Mouse (Mus musculus): ENCODE results near the gene Plin5. TPM values are rescaled to one million over a fixed set of nuclear protein-coding genes. Genes with fewer than 3 reads are reported as not detected.
"Not testable (repeated sequence)": the region's sequence is repeated elsewhere in the genome, so short reads cannot be mapped to it uniquely, and the experiment has no call there.

Plin5 gene
- polyA plus RNA-seq, 1 experiment from 2014 or later = 1.2 TPM

DNA sequence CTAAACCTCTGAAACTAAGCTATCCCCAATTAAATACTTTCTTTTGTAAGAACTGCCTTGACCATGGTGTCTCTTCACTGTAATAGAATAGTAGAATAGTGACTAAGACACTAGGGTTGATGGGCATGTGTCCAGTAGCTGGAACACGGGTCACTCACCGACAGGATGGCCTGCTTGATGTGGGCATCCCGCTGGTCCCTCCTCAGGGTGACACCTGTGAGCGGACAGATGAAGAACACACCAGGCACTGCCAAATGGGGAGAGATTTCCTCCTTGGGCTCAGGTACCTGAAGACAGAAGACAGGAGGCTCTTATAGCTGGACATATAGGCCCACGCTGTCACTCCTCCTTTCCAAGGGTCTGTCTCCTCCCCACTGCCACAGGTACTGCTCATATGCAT is 45.2 kb downstream of the Plin5 start:
- Histone ChIP-seq H3K27me3 (ENCODE audit: control insufficient read depth, insufficient read depth, low read length) (no peaks in the 10 kb centered on the region), H3K4me2 (ENCODE audit: low read depth, low read length) (no peak overlapping the region), H3K36me3 (ENCODE audit: control insufficient read depth, insufficient read depth, low read length) (peaks cover 20% of the 10 kb centered on the region), H3K27ac (ENCODE audit: low read length) (no peak overlapping the region), H3K4me3 (replicated peaks; ENCODE audit: low read length) (no peak overlapping the region), H3K9me3 (replicated peaks; ENCODE audit: control insufficient read depth, low read length) (no peaks in the 10 kb centered on the region), H3K4me1 (ENCODE audit: control insufficient read depth, insufficient read depth, low read length) (peaks cover 14% of the 10 kb centered on the region; the same call in 1 of the 2 replicates), H3K9ac (ENCODE audit: low read length) (no peak overlapping the region)
- 97% methylated on average over 5 of the region's 5 CpGs for WGBS
- ATAC-seq (ENCODE audit: insufficient read depth, low FRiP score) = no peak

DNA sequence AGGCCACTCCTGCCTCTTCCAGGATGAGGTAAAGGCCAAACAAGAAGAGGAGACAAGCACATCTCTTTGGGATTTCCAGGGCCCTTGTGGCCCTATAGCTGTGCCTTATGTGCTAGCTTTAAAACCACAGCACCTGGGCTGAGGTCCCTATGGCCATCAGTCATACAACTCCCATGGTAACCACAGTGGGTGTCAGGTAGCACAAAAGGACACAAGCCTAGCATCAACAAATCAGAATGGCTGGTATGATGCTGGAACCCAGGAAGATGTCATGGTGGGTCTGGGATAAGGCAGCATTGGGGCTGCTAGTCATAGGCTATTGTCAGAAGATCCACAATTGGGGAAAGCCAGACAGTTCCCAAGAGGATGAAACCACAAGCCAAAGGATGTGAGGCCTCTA is 46.3 kb downstream of the Plin5 start:
- no peak overlapping the region for H3K27ac ChIP-seq (ENCODE audit: low read length)
- no peak overlapping the region for H3K4me3 ChIP-seq (replicated peaks; ENCODE audit: low read length)
- no peak overlapping the region for H3K9ac ChIP-seq (ENCODE audit: low read length)
- H3K9me3 ChIP-seq (replicated peaks; ENCODE audit: control insufficient read depth, low read length) = no peaks in the 10 kb centered on the region
- H3K36me3 ChIP-seq (ENCODE audit: control insufficient read depth, insufficient read depth, low read length) = peaks cover 24% of the 10 kb centered on the region
- ATAC-seq (ENCODE audit: insufficient read depth, low FRiP score) = no peak
- no peaks in the 10 kb centered on the region for H3K27me3 ChIP-seq (ENCODE audit: control insufficient read depth, insufficient read depth, low read length)
- peaks cover 14% of the 10 kb centered on the region; the same call in 1 of the 2 replicates for H3K4me1 ChIP-seq (ENCODE audit: control insufficient read depth, insufficient read depth, low read length)
- no peak overlapping the region for H3K4me2 ChIP-seq (ENCODE audit: low read depth, low read length)

DNA sequence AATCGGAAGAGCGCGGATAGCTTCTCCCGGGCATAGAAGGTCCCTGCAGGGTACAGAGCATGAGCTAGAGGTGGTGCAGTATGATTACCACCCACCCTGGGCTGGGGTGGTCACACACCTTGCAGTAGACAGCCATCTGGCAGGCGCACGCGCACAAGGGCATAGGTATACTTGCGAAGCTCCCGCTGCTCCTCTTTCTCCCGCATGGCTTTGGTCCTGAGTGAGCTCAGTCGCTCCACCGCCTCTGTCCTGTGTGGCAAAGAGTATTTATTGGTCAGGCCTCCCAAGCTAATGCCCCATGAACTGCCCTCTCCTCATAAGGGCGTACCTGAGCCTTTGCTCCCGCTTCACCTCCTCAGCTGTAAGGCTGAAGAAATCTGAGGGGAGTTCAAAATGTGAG is 48.3 kb downstream of the Plin5 start:
- no peak overlapping the region for H3K4me3 ChIP-seq (replicated peaks; ENCODE audit: low read length)
- H3K36me3 ChIP-seq (ENCODE audit: control insufficient read depth, insufficient read depth, low read length) = peaks cover 38% of the 10 kb centered on the region
- no peak overlapping the region for H3K27ac ChIP-seq (ENCODE audit: low read length)
- H3K27me3 ChIP-seq (ENCODE audit: control insufficient read depth, insufficient read depth, low read length) = no peaks in the 10 kb centered on the region
- ATAC-seq (ENCODE audit: insufficient read depth, low FRiP score) = no peak
- no peak overlapping the region for H3K9ac ChIP-seq (ENCODE audit: low read length)
- H3K4me2 ChIP-seq (ENCODE audit: low read depth, low read length) = no peak overlapping the region
- H3K9me3 ChIP-seq (replicated peaks; ENCODE audit: control insufficient read depth, low read length) = no peaks in the 10 kb centered on the region
- WGBS = 92% methylated on average over 14 of the region's 14 CpGs
- H3K4me1 ChIP-seq (ENCODE audit: control insufficient read depth, insufficient read depth, low read length) = peaks cover 7% of the 10 kb centered on the region; the same call in 1 of the 2 replicates

DNA sequence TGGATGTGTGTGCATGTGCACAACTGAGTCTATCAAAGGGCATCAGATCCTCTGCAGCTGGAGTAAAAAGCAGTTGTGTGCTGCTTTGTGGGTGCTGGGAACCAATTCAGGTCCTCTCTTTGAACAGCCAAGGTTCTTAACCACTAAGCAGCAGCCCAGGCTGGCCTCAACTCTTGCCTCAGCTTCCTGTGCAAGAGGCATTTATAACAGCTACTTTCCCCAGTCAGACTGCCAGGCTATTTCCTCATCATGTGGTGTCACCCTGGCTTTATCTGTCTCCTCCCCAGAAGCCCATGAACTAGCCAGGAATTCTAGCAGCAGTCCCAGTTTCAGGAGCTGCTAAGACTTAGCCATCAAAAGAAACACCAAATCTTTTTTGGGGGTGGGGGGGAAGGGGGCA is 50.9 kb downstream of the Plin5 start:
- Histone ChIP-seq H3K9me3 (replicated peaks; ENCODE audit: control insufficient read depth, low read length) (no peaks in the 10 kb centered on the region), H3K4me2 (ENCODE audit: low read depth, low read length) (no peak overlapping the region), H3K4me1 (ENCODE audit: control insufficient read depth, insufficient read depth, low read length) (no peaks in the 10 kb centered on the region), H3K27me3 (ENCODE audit: control insufficient read depth, insufficient read depth, low read length) (no peaks in the 10 kb centered on the region), H3K9ac (ENCODE audit: low read length) (no peak overlapping the region), H3K36me3 (ENCODE audit: control insufficient read depth, insufficient read depth, low read length) (peaks cover 55% of the 10 kb centered on the region), H3K27ac (ENCODE audit: low read length) (no peak overlapping the region), H3K4me3 (replicated peaks; ENCODE audit: low read length) (no peak overlapping the region)
- ATAC-seq (ENCODE audit: insufficient read depth, low FRiP score) = no peak

DNA sequence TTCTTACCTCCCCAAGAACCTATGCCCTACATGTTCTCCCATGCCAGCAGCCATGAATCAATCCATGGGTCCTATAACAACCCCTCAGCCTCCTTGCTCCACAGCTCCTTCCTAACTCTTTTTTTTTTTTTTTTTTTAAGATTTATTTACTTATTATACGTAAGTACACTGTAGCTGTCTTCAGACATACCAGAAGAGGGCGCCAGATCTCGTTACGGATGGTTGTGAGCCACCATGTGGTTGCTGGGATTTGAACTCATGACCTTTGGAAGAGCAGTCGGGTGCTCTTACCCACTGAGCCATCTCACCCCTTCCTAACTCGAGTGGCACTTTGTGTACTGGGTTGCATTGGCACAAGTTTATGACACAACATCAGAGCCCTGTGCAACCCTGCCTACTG is 51.7 kb downstream of the Plin5 start:
- H3K4me2 ChIP-seq (ENCODE audit: low read depth, low read length); H3K27ac ChIP-seq (ENCODE audit: low read length); H3K27me3 ChIP-seq (ENCODE audit: control insufficient read depth, insufficient read depth, low read length); H3K4me3 ChIP-seq (replicated peaks; ENCODE audit: low read length); H3K4me1 ChIP-seq (ENCODE audit: control insufficient read depth, insufficient read depth, low read length); ATAC-seq (ENCODE audit: insufficient read depth, low FRiP score); H3K9me3 ChIP-seq (replicated peaks; ENCODE audit: control insufficient read depth, low read length); H3K9ac ChIP-seq (ENCODE audit: low read length): not testable (repeated sequence)
- 83% methylated on average over 6 of the region's 6 CpGs for WGBS
- peaks cover 62% of the 10 kb centered on the region for H3K36me3 ChIP-seq (ENCODE audit: control insufficient read depth, insufficient read depth, low read length)

DNA sequence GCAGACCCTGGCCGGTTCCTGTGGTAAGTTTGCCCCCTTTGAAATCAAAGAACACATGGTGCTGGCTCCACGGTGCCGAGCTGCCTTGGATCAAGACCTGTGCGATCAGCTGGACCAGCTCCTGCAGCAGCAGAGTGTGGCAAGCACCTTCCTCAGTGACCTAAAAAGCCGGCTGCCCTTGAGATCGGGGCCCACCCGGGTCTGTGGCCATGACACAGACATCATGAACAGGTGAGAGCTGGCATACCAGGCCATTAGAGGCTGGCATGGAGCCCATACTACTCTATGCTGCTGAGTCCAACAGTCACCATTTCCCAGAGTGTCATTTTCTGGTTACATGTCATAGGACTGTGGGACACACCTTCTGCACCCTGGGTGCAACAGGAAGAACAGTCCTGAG is 55.3 kb downstream of the Plin5 start:
- Histone ChIP-seq H3K4me3 (replicated peaks; ENCODE audit: low read length) (no peak overlapping the region), H3K9ac (ENCODE audit: low read length) (no peak overlapping the region), H3K36me3 (ENCODE audit: control insufficient read depth, insufficient read depth, low read length) (peaks cover 52% of the 10 kb centered on the region), H3K27me3 (ENCODE audit: control insufficient read depth, insufficient read depth, low read length) (no peaks in the 10 kb centered on the region), H3K9me3 (replicated peaks; ENCODE audit: control insufficient read depth, low read length) (no peaks in the 10 kb centered on the region), H3K4me2 (ENCODE audit: low read depth, low read length) (no peak overlapping the region), H3K4me1 (ENCODE audit: control insufficient read depth, insufficient read depth, low read length) (no peaks in the 10 kb centered on the region), H3K27ac (ENCODE audit: low read length) (no peak overlapping the region)
- WGBS = 92% methylated on average over 7 of the region's 7 CpGs
- no peak for ATAC-seq (ENCODE audit: insufficient read depth, low FRiP score)

Other genes with a start within 250 kb of the Plin5 start
- gene Zfp119a, start 238.7 kb downstream of the Plin5 start, polyA plus RNA-seq (2015; fragmentation: Nextera tagmentation; extraction: Ambion mirVana) = 9.0 and 10.7 TPM in 2 replicates
- gene Zfp959, start 225.5 kb downstream of the Plin5 start, polyA plus RNA-seq (2015; fragmentation: Nextera tagmentation; extraction: Ambion mirVana) = 12.6 and 13.2 TPM in 2 replicates
- 6.0 and 6.2 TPM in 2 replicates for gene Zfp119b, start 168.1 kb downstream of the Plin5 start, polyA plus RNA-seq (2015; fragmentation: Nextera tagmentation; extraction: Ambion mirVana)
- gene Ebi3, start 165.0 kb downstream of the Plin5 start, polyA plus RNA-seq (2015; fragmentation: Nextera tagmentation; extraction: Ambion mirVana) = 4.0 and 4.7 TPM in 2 replicates
- gene Yju2, start 158.5 kb downstream of the Plin5 start, polyA plus RNA-seq (2015; fragmentation: Nextera tagmentation; extraction: Ambion mirVana) = 21.6 and 24.3 TPM in 2 replicates
- gene Shd, start 147.1 kb downstream of the Plin5 start, polyA plus RNA-seq (2015; fragmentation: Nextera tagmentation; extraction: Ambion mirVana) = 8.1 and 8.6 TPM in 2 replicates
- 9.9 and 13.9 TPM in 2 replicates for gene Fsd1, start 131.1 kb downstream of the Plin5 start, polyA plus RNA-seq (2015; fragmentation: Nextera tagmentation; extraction: Ambion mirVana)
- gene Stap2, start 112.0 kb downstream of the Plin5 start, polyA plus RNA-seq (2015; fragmentation: Nextera tagmentation; extraction: Ambion mirVana) = 41.2 and 53.7 TPM in 2 replicates
- 52.0 and 60.7 TPM in 2 replicates for gene Mpnd, start 111.9 kb downstream of the Plin5 start, polyA plus RNA-seq (2015; fragmentation: Nextera tagmentation; extraction: Ambion mirVana)
- gene Sh3gl1, start 81.0 kb downstream of the Plin5 start, polyA plus RNA-seq (2015; fragmentation: Nextera tagmentation; extraction: Ambion mirVana) = 145 and 154 TPM in 2 replicates
- 16.3 and 17.8 TPM in 2 replicates for gene Chaf1a, start 77.2 kb downstream of the Plin5 start, polyA plus RNA-seq (2015; fragmentation: Nextera tagmentation; extraction: Ambion mirVana)
- gene Ubxn6, start 42.6 kb downstream of the Plin5 start, polyA plus RNA-seq (2015; fragmentation: Nextera tagmentation; extraction: Ambion mirVana) = 39.4 and 42.1 TPM in 2 replicates
- gene Hdgfl2, start 38.0 kb downstream of the Plin5 start, polyA plus RNA-seq (2015; fragmentation: Nextera tagmentation; extraction: Ambion mirVana) = 77.3 and 80.1 TPM in 2 replicates
- gene Plin4, start 7.8 kb downstream of the Plin5 start, polyA plus RNA-seq (2015; fragmentation: Nextera tagmentation; extraction: Ambion mirVana) = 0.80 and 0.90 TPM in 2 replicates
- gene Lrg1, start 4.4 kb upstream of the Plin5 start, polyA plus RNA-seq (2015; fragmentation: Nextera tagmentation; extraction: Ambion mirVana) = 1.3 and 1.4 TPM in 2 replicates
- gene Sema6b, start 22.7 kb upstream of the Plin5 start, polyA plus RNA-seq (2015; fragmentation: Nextera tagmentation; extraction: Ambion mirVana) = 0.50 and 0.71 TPM in 2 replicates
- gene Tnfaip8l1, start 44.9 kb upstream of the Plin5 start, polyA plus RNA-seq (2015; fragmentation: Nextera tagmentation; extraction: Ambion mirVana) = 11.9 and 14.3 TPM in 2 replicates
- 106 and 116 TPM in 2 replicates for gene Mydgf, start 66.3 kb upstream of the Plin5 start, polyA plus RNA-seq (2015; fragmentation: Nextera tagmentation; extraction: Ambion mirVana)
- 32.6 and 37.4 TPM in 2 replicates for gene Dpp9, start 101.3 kb upstream of the Plin5 start, polyA plus RNA-seq (2015; fragmentation: Nextera tagmentation; extraction: Ambion mirVana)
- gene Fem1a, start 139.2 kb upstream of the Plin5 start, polyA plus RNA-seq (2015; fragmentation: Nextera tagmentation; extraction: Ambion mirVana) = 12.3 and 12.9 TPM in 2 replicates
- gene Ticam1, start 159.2 kb upstream of the Plin5 start, polyA plus RNA-seq (2015; fragmentation: Nextera tagmentation; extraction: Ambion mirVana) = 7.6 and 9.6 TPM in 2 replicates
- gene Plin3, start 175.3 kb upstream of the Plin5 start, polyA plus RNA-seq (2015; fragmentation: Nextera tagmentation; extraction: Ambion mirVana) = 103 and 123 TPM in 2 replicates
- not detected in 2 replicates for gene Arrdc5, start 182.7 kb upstream of the Plin5 start, polyA plus RNA-seq (2015; fragmentation: Nextera tagmentation; extraction: Ambion mirVana)
- gene Uhrf1, start 185.7 kb upstream of the Plin5 start, polyA plus RNA-seq (2015; fragmentation: Nextera tagmentation; extraction: Ambion mirVana) = 90.4 and 92.2 TPM in 2 replicates
- 23.5 and 24.2 TPM in 2 replicates for gene Kdm4b, start 208.5 kb upstream of the Plin5 start, polyA plus RNA-seq (2015; fragmentation: Nextera tagmentation; extraction: Ambion mirVana)